Mouse (Mus musculus): ENCODE measurements around the gene Wdr92. TPM values are rescaled to one million over a fixed set of nuclear protein-coding genes. Genes with fewer than 3 reads are reported as not detected.

Wdr92 gene
- 1 to 10 TPM; 7.0 to 7.2 TPM for total RNA-seq (2021)
- long read RNA-seq, experiment 1, transcript Wdr92-201 (8 exons, 2,002 nt), result major isoform, 6 of 10 reads
- long read RNA-seq, experiment 1, partial matches to known transcripts, result 1 of 10 reads
- long read RNA-seq, experiment 1, other reads (novel, unspliced or antisense), result 3 of 10 reads
- long read RNA-seq, experiment 2, transcript Wdr92-201 (8 exons, 2,002 nt), result major isoform, 11 of 18 reads
- long read RNA-seq, experiment 2, partial matches to known transcripts, result 0 of 18 reads
- long read RNA-seq, experiment 2, other reads (novel, unspliced or antisense), result 7 of 18 reads

DNA sequence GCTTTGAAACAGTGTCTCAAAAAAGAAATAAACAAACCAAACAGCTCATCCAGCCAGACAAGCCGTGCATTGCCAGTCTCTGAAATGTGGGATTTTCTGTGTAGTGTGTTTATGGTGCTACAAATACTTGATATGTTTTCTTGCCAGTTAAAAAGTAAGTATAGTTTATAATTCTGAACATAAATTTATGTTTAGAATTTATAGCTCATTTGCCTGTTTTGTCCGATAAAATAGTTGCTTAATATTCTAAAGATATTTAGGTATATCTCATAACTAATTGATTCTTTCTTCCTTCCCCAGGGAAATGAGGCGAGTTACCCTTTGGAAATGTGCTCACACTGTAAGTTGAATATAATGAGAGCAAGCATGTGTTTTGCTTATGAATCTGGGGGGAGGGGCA is at the start of gene Wdr92:
Gene Wdr92 (plus strand): TSS at position 301 of the 400 bp plus-strand sequence.
- DNase-seq, result no peak

GRCm38 (mm10) chr11:17135638-17136037 is 46.3 kb upstream of the Wdr92 start:
- DNase-seq, result no peak

- DNase-seq, result no peak
These were observed 43.4 kb upstream of the Wdr92 start for GRCm38 (mm10) chr11:17138306-17139033.

DNA sequence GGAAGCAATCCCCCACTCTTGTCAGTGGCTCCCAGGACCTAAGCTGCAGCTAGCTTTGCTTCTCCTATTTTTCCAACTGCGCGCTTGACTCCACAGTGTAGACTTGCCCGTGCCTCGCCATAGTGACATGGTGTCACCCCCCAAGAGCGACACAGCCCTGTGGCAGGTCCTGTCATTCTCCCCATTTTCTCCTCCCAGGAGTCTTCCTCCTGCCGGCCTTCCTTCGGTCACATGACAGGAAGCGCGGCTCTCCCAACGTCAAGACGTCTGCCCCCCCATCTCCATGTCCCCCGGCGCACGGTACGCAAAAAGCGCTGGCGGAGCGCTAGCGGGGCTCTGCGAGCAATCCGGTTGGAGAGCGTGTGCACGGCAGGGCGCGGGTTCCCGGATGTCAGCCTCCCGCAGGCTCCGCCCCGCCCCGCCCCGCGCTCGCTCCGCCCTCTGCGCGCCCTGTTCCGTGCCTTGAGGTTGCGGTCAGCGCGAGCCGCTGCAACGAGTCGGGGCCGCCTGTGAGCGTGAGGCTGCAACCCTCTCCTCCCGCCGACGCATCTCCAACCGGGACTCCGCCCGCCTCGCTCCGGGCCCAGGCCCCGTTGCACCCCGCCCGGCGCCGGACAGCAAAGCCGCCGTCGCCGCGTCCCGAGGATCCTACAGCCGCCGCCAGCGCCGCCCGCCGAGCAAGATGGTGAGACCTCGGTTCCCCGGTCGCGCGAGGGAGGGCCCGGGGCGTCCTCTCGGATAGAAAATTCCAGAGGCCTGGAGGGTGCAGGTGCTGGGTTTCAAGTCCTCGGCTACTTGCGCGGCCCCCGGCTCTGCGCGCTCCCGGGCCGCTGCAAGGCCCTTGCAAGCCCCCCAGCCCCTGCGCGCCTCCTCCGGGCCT is 22.8 kb upstream of the Wdr92 start, which contains the start of gene Ppp3r1:
Gene Ppp3r1 (plus strand): TSS at position 406 of the 880 bp plus-strand sequence.
- peak; percentile 98 for DNase-seq

DNA sequence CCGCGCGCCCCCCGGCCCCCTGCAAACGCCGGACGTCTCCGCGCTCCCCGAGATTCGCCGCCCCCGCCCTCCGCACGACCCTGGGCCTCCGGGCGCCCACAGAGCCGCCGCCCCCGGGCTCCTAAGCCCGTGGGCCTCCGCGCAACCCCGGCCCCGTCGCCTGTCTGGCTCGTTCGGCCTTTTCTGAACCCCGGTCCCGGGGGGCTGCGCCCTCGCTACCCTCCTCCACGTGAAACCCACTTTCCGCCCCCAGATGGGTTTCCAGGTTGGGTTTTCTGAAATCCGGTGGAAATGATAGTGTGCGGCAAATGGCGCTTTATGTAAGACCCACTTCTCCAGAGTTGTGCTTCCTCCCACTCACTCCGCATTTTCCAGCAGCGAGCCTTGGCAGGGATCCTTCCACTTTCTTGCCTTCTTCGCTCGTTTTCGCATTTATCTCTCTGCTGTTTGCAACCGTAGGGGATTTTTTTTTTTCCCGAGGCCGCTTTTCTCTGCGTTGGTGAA is 22.1 kb upstream of the Wdr92 start:
- DNase-seq, result peak; percentile 46

- no peak for DNase-seq
These were observed 21.7 kb upstream of the Wdr92 start for GRCm38 (mm10) chr11:17160242-17160641.

- no peak for DNase-seq
These were observed 18.0 kb upstream of the Wdr92 start for GRCm38 (mm10) chr11:17163956-17164355.

DNA sequence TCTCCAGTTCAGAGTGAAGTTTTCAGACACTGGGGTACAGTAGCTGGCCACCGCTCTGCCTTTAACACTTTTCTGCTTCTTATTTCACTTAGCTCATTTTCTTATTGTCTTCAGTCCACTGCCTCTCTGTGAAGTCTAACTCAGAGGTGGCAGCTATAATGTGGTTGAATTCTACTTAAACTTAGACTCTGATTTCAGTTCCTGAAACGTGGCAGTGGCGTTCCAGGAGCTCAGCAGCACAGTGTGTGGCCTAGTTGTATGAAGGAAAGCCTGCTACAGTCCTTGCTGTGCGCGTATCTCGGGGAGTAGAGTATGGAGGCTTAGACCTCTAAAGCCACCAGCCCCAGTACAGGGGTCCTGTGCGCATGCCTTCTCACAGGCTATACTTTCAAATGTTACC is 15.3 kb upstream of the Wdr92 start:
- no peak for DNase-seq

- no peak for DNase-seq
These were observed 12.6 kb upstream of the Wdr92 start for GRCm38 (mm10) chr11:17169262-17169661.

DNA sequence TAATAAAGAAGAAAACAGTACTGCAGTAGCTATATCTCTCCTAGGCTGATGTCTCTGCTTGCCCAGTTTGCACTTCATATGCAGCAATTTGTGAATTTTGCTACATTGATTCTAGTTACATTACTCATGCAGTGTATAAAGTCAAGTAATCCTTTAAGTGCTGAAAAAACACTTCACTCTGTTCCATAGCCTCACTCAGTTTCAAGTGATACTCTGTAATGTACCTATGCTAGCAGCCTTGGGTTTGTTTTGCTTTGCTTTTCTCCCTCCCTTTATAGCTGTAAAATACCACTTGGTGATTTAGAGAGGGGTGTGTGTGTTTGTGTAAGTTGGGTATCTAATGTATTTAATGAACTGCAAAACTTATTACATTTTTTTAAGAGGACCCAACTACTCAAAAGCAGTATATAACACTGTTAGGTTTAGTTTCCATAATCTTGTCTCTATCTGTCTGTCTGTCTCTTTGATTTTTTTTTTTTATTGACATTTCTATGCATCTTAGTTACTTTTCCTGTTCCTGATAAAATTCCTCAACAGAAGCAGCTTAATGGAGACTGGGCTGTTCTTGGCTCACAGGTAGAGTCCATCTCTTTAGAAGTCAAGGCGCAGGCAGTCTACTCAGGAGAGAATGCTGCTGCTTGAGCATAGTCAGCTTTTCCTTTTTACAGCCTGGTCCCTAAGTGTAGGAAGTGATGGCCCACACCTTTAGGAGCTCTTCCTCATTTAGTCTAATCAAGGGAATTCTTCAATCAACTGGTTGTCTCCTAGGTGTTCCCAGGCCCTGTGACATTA is 10.8 kb upstream of the Wdr92 start:
- DNase-seq, result no peak

DNA sequence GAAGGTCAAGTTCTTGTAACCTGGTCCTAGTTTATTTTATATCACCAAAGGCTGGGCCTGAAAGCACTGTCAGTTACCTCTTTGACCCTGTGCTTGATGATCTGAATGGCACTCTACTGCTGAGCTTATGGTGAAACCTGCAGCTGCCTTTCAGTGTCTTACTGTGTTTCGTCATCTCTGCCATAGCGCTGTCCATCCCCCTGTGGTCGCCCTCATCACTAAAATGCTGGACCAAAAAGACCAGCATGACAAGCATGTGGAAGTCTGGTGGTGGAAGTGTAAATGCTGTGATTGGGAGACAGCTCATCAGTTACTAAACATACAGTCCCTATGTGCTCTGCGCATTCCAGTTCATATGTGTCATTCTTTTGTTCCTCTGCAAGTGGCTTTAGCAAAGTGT is 9.6 kb upstream of the Wdr92 start:
- no peak for DNase-seq

DNA sequence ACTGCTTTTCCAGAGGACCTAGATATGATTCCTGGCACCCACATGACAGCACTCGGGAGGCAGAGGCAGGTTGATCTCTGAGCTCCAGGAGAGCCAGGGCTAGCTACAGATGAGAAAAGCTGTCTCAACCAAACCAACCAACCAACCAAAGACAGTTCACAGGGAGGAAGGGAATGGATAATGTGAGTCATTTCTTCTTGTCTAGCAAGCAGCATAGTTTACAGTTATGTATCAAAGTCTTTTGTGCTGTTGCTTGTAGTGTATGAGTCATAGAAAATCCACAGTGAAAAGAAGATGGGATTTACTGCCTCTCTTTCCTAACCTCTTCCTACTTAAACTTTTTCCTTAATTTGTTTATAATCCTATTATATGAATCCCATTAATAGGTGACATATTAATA is 5.3 kb upstream of the Wdr92 start:
- DNase-seq, result no peak

- DNase-seq, result no peak
These were observed 1.2 kb upstream of the Wdr92 start for GRCm38 (mm10) chr11:17180753-17181152.

DNA sequence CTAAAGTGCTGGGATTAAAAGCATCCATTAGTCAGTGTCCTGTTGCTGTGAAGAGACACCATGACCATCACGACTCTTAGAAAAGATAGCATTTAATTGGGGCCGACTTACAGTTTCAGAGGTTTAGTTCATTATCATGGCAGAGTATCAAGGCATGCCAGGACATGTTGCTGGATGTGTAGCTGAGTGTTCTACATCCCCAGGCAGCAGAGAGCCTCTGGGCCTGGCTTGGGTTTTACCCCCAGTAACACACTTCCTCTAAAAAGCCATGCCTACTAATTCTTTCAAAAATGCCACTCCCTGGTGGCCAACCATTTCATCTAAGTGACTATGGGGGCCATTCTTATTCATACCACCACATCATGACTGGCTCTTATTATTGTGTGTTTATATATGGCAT is 1.3 kb downstream of the Wdr92 start:
- DNase-seq, result no peak

DNA sequence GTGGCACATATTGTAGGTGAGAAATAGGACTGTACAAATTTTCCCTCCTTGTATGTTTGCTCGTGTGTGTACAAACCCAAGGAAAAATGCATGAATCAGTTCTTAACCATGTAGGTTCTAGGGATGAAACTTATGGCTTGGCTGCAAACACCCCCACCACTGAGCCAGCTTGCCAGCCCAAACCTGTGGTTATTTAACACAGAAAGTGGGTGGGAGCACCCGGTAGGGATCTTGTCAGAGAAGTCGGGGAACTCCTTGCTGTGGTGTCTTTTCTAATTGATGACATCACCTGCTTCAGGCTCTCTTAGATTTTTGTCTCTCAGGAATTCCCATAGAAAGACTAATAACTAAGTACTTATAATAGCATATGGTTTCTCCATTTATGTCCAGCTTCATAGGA is 5.7 kb downstream of the Wdr92 start:
- DNase-seq, result no peak

GRCm38 (mm10) chr11:17188786-17189185 is 6.9 kb downstream of the Wdr92 start:
- no peak for DNase-seq

- no peak for DNase-seq
These were observed 10.4 kb downstream of the Wdr92 start for GRCm38 (mm10) chr11:17192151-17192844.

DNA sequence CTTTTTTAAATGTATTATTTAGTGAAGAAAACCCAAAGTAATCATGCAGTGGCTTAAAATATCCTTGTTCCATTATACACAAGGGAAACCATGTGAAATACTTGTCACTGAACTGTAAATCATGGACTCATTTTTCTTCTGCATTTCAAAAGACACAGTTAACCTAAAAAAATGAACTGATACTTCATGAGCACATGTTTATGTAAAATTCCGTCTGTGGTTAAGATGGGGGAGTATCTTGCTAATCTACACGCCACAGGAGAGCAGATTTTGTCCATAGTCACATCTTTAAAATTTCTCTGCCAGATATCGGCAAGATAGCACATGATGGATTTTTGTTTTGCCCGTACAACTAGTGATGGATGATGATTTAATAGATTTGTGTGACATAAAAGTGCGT is 17.3 kb downstream of the Wdr92 start:
- DNase-seq, result no peak

DNA sequence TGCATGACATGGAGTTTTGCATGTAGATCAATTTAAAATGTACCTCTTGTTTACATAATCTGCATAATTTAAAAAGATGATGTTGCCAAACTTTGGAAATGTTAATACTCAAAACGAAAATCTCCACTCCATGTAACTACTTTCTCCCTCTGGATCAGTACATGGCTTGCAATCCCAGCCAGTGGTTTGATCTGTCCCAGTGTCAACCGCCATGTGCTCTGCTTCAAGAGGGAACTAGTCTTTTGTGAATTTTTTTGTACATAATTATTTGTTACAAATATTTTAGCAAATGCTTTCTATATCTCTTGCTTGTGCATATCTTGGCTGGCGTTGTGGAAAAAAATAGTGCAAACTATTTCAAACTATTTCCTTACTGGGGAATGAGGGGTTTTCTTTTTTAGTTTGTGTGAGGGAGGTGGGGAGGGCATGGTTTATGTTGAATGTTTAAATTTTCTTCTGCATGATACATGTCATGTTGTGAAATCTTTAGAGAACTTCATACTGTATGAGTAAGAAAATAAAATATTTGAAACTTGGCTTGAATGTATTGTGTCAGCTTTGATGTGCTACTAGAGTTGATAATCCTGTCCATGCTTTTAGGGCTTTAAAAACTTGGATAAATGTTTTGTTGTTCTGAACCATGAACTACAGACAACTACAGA is 18.1 kb downstream of the Wdr92 start:
- no peak for DNase-seq

DNA sequence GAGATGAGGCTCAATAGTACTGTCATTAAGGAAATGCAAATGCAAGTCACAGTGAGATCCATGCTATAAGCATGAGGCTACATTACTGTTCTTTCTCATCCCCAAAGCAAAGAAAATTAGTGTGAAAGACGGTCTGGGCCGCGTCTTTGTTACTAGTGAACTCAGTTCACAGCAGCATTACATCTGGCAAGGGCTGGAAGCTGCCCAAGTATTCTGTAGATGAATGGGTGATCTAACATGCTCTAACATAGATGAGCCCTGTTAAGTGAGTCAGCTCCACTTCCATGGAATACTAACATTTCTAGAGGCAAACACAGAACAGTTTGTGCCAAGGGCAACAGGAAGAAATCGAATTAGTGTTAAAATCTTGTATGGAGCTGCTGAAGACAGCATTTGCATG is 19.0 kb downstream of the Wdr92 start:
- DNase-seq, result no peak

- no peak for DNase-seq
These were observed 20.6 kb downstream of the Wdr92 start for GRCm38 (mm10) chr11:17202481-17202880.

Measured in gastrocnemius, postnatal 25 days (tissue).